Mouse (Mus musculus) colon, adult 2 months (tissue): ENCODE data around the gene Pgm2l1. TPM values are rescaled to one million over a fixed set of nuclear protein-coding genes. Genes with fewer than 3 reads are reported as not detected.

Source experiments
- polyA plus RNA-seq: library from polyadenylated mRNA; depleted of rRNA; stranded (reverse); fragments of >200 nt; gene quantifications from 2 replicates; pipeline ENCODE4 v1.2.3, GENCODE M21; 2012; rRNA removed

Pgm2l1 gene
- polyA plus RNA-seq, result 2.4 and 2.8 TPM in 2 replicates

DNA sequence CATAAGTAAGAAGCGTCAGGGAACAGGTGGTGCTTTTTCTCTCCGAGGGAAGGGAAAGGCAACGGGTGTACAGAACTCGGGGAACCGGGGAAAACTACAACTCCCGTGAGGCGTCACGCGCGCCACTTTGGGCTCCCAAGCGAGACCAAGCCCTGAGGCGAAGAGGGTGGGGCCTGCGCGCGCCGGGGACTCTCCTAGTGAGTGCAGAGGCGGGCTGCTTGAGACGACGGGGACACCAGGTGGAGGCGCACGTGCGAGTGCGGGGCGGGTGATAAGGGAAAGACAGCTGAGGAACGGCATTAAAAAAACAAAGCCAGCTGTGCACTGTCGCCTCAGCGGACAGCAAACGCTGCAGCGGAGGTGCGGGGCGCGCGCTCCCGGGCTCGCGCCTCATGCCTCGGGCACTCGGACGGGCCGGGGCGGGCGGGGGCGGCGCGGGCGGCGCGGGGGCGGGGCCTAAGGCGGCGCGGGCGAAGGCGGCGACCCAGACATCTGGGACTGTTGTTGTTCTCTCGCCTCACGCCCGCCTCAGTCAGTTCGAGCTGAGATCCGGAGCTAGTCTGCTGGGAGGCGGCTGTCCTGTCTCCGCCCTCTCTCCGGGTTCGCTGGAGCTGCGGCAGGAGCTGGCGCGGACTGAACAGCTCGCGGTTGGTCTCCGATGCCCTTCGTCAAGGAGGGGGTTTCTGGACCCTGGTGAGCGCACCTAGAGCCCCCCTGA, at the start of gene Pgm2l1:
Gene Pgm2l1 (plus strand): TSS at position 237 of the 718 bp plus-strand sequence.

GRCm38 (mm10) chr7:100285383-100285782, 58.2 kb downstream of the Pgm2l1 start, which contains the start of gene P4ha3:
TSS of gene P4ha3 (plus strand) at chr7:100285520.

Other genes starting within 250 kb of the Pgm2l1 start
- 3.7 and 4.0 TPM in 2 replicates for gene Rnf169, start 246.9 kb upstream of the Pgm2l1 start, polyA plus RNA-seq
- gene Chrdl2, start 221.2 kb upstream of the Pgm2l1 start, polyA plus RNA-seq, result 2.2 and 4.4 TPM in 2 replicates
- gene Pold3, start 105.8 kb upstream of the Pgm2l1 start, polyA plus RNA-seq, result 6.4 and 7.2 TPM in 2 replicates
- gene Lipt2, start 68.1 kb upstream of the Pgm2l1 start, polyA plus RNA-seq, result 23.1 and 27.5 TPM in 2 replicates
- 292 and 298 TPM in 2 replicates for gene Kcne3, start 50.9 kb upstream of the Pgm2l1 start, polyA plus RNA-seq
- 2.4 and 2.6 TPM in 2 replicates for gene P4ha3, start 58.1 kb downstream of the Pgm2l1 start, polyA plus RNA-seq
- gene C2cd3, start 144.8 kb downstream of the Pgm2l1 start, polyA plus RNA-seq, result 15.9 and 16.0 TPM in 2 replicates
- gene Ppme1, start 144.9 kb downstream of the Pgm2l1 start, polyA plus RNA-seq, result 107 and 124 TPM in 2 replicates
- gene Ucp3, start 245.6 kb downstream of the Pgm2l1 start, polyA plus RNA-seq, result 0.22 and 0.38 TPM in 2 replicates